Mouse (Mus musculus): ENCODE data around the gene Wdr37. TPM values are rescaled to one million over a fixed set of nuclear protein-coding genes. Genes with fewer than 3 reads are reported as not detected.
"Not testable (repeated sequence)": the region's sequence is repeated elsewhere in the genome, so short reads cannot be mapped to it uniquely, and the experiment has no call there.

Gene Wdr37
- polyA plus RNA-seq, 1 experiment from 2014 or later, result 15.5 TPM

GRCm38 (mm10) chr13:8842273-8842672 is 29.4 kb downstream of the Wdr37 start:
- H3K9me3 ChIP-seq (replicated peaks; ENCODE audit: low read length), result no peaks in the 10 kb centered on the region
- H3K9ac ChIP-seq (ENCODE audit: low read depth, low read length), result no peak overlapping the region
- ATAC-seq (replicated peaks; ENCODE audit: low FRiP score, low read depth) (no peak), DNase-seq (ENCODE audit: low spot score) (no peak)
- H3K27ac ChIP-seq, result no peak overlapping the region
- no peaks in the 10 kb centered on the region for H3K4me1 ChIP-seq (replicated peaks; ENCODE audit: insufficient read depth, low read length)
- peaks cover 28% of the 10 kb centered on the region for H3K36me3 ChIP-seq (ENCODE audit: insufficient read depth, low read length)
- H3K4me3 ChIP-seq (replicated peaks; ENCODE audit: low read depth, low read length), result no peak overlapping the region
- no peak for TF ChIP-seq CTCF (IDR thresholded peaks at IDR 0.05; ENCODE audit: low read depth)
- WGBS, result 91% methylated on average over 3 of the region's 3 CpGs
- no peaks in the 10 kb centered on the region for H3K27me3 ChIP-seq (ENCODE audit: insufficient read depth, low read length)
- no peak overlapping the region for H3K4me2 ChIP-seq (ENCODE audit: low read length)

GRCm38 (mm10) chr13:8841846-8842245 is 29.9 kb downstream of the Wdr37 start:
- not testable (repeated sequence) for H3K4me3 ChIP-seq (replicated peaks; ENCODE audit: low read depth, low read length); H3K9me3 ChIP-seq (replicated peaks; ENCODE audit: low read length); DNase-seq (ENCODE audit: low spot score); H3K27me3 ChIP-seq (ENCODE audit: insufficient read depth, low read length); H3K4me1 ChIP-seq (replicated peaks; ENCODE audit: insufficient read depth, low read length); H3K27ac ChIP-seq; H3K4me2 ChIP-seq (ENCODE audit: low read length); H3K9ac ChIP-seq (ENCODE audit: low read depth, low read length); ATAC-seq (replicated peaks; ENCODE audit: low FRiP score, low read depth)
- WGBS, result 96% methylated on average over 7 of the region's 7 CpGs
- peaks cover 24% of the 10 kb centered on the region for H3K36me3 ChIP-seq (ENCODE audit: insufficient read depth, low read length)

GRCm38 (mm10) chr13:8840941-8841340 is 30.8 kb downstream of the Wdr37 start:
- H3K9ac ChIP-seq (ENCODE audit: low read depth, low read length), result no peak overlapping the region
- H3K27ac ChIP-seq, result peak overlapping the region; percentile 52
- TF ChIP-seq CTCF (IDR thresholded peaks at IDR 0.05; ENCODE audit: low read depth), result no peak
- H3K9me3 ChIP-seq (replicated peaks; ENCODE audit: low read length), result no peaks in the 10 kb centered on the region
- no peak overlapping the region for H3K4me3 ChIP-seq (replicated peaks; ENCODE audit: low read depth, low read length)
- no peak for ATAC-seq (replicated peaks; ENCODE audit: low FRiP score, low read depth)
- H3K27me3 ChIP-seq (ENCODE audit: insufficient read depth, low read length), result no peaks in the 10 kb centered on the region
- H3K4me1 ChIP-seq (replicated peaks; ENCODE audit: insufficient read depth, low read length), result no peaks in the 10 kb centered on the region
- no peak for DNase-seq (ENCODE audit: low spot score)
- H3K36me3 ChIP-seq (ENCODE audit: insufficient read depth, low read length), result peaks cover 21% of the 10 kb centered on the region
- no peak overlapping the region for H3K4me2 ChIP-seq (ENCODE audit: low read length)
- WGBS, result 71% methylated on average over 2 of the region's 2 CpGs

- no peaks in the 10 kb centered on the region for H3K27me3 ChIP-seq (ENCODE audit: insufficient read depth, low read length)
- H3K9ac ChIP-seq (ENCODE audit: low read depth, low read length), result no peak overlapping the region
- TF ChIP-seq CTCF (IDR thresholded peaks at IDR 0.05; ENCODE audit: low read depth), result no peak
- ATAC-seq (replicated peaks; ENCODE audit: low FRiP score, low read depth) (no peak), DNase-seq (ENCODE audit: low spot score) (peak; percentile 48)
- H3K4me1 ChIP-seq (replicated peaks; ENCODE audit: insufficient read depth, low read length), result no peaks in the 10 kb centered on the region
- no peak overlapping the region for H3K4me3 ChIP-seq (replicated peaks; ENCODE audit: low read depth, low read length)
- H3K27ac ChIP-seq, result peak overlapping the region; percentile 71; the same call in 1 of the 2 replicates
- H3K9me3 ChIP-seq (replicated peaks; ENCODE audit: low read length), result no peaks in the 10 kb centered on the region
- 78% methylated on average over 6 of the region's 6 CpGs for WGBS
- peaks cover 21% of the 10 kb centered on the region for H3K36me3 ChIP-seq (ENCODE audit: insufficient read depth, low read length)
- no peak overlapping the region for H3K4me2 ChIP-seq (ENCODE audit: low read length)
Measured at GRCm38 (mm10) chr13:8839937-8840336, 31.8 kb downstream of the Wdr37 start.

- ATAC-seq (replicated peaks; ENCODE audit: low FRiP score, low read depth), result no peak
- no peaks in the 10 kb centered on the region for H3K27me3 ChIP-seq (ENCODE audit: insufficient read depth, low read length)
- WGBS, result 88% methylated on average over 10 of the region's 10 CpGs
- H3K4me2 ChIP-seq (ENCODE audit: low read length), result no peak overlapping the region
- H3K4me1 ChIP-seq (replicated peaks; ENCODE audit: insufficient read depth, low read length), result no peaks in the 10 kb centered on the region
- H3K9me3 ChIP-seq (replicated peaks; ENCODE audit: low read length), result no peaks in the 10 kb centered on the region
- H3K36me3 ChIP-seq (ENCODE audit: insufficient read depth, low read length), result peaks cover 29% of the 10 kb centered on the region
- no peak overlapping the region for H3K9ac ChIP-seq (ENCODE audit: low read depth, low read length)
- H3K4me3 ChIP-seq (replicated peaks; ENCODE audit: low read depth, low read length), result no peak overlapping the region
- peak overlapping the region; percentile 71; the same call in 1 of the 2 replicates for H3K27ac ChIP-seq
- DNase-seq (ENCODE audit: low spot score), result no peak
- TF ChIP-seq CTCF (IDR thresholded peaks at IDR 0.05; ENCODE audit: low read depth), result no peak
Measured at GRCm38 (mm10) chr13:8839111-8839510, 32.6 kb downstream of the Wdr37 start.

- Histone ChIP-seq H3K27me3 (ENCODE audit: insufficient read depth, low read length) (no peaks in the 10 kb centered on the region), H3K36me3 (ENCODE audit: insufficient read depth, low read length) (peaks cover 32% of the 10 kb centered on the region)
- ATAC-seq (replicated peaks; ENCODE audit: low FRiP score, low read depth), result 0 out of 2 replicates have a peak, but pooled peaks have one; percentile 25
Measured at GRCm38 (mm10) chr13:8838394-8838793, 33.3 kb downstream of the Wdr37 start.

GRCm38 (mm10) chr13:8834573-8834972 is 37.1 kb downstream of the Wdr37 start:
- Histone ChIP-seq H3K4me1 (replicated peaks; ENCODE audit: insufficient read depth, low read length) (no peaks in the 10 kb centered on the region), H3K9me3 (replicated peaks; ENCODE audit: low read length) (no peaks in the 10 kb centered on the region), H3K27me3 (ENCODE audit: insufficient read depth, low read length) (no peaks in the 10 kb centered on the region), H3K36me3 (ENCODE audit: insufficient read depth, low read length) (peaks cover 33% of the 10 kb centered on the region), H3K4me2 (ENCODE audit: low read length) (no peak overlapping the region), H3K9ac (ENCODE audit: low read depth, low read length) (no peak overlapping the region), H3K27ac (no peak overlapping the region), H3K4me3 (replicated peaks; ENCODE audit: low read depth, low read length) (no peak overlapping the region)
- WGBS, result 95% methylated on average over 5 of the region's 5 CpGs
- DNase-seq (ENCODE audit: low spot score), result no peak
- ATAC-seq (replicated peaks; ENCODE audit: low FRiP score, low read depth), result no peak
- no peak for TF ChIP-seq CTCF (IDR thresholded peaks at IDR 0.05; ENCODE audit: low read depth)

More at GRCm38 (mm10) chr13:8838394-8838793, 33.3 kb downstream of the Wdr37 start:
- Histone ChIP-seq H3K4me2 (ENCODE audit: low read length) (no peak overlapping the region), H3K9ac (ENCODE audit: low read depth, low read length) (no peak overlapping the region), H3K4me1 (replicated peaks; ENCODE audit: insufficient read depth, low read length) (no peaks in the 10 kb centered on the region), H3K4me3 (replicated peaks; ENCODE audit: low read depth, low read length) (no peak overlapping the region), H3K9me3 (replicated peaks; ENCODE audit: low read length) (no peaks in the 10 kb centered on the region), H3K27ac (no peak overlapping the region)
- TF ChIP-seq CTCF (IDR thresholded peaks at IDR 0.05; ENCODE audit: low read depth), result no peak
- 41% methylated on average over 3 of the region's 3 CpGs for WGBS
- no peak for DNase-seq (ENCODE audit: low spot score)

Data from kidney, postnatal 0 days (tissue).